Mouse (Mus musculus) kidney, adult 2 months (tissue): ENCODE data around the gene Rapgef5. TPM values are rescaled to one million over a fixed set of nuclear protein-coding genes. Genes with fewer than 3 reads are reported as not detected.

ENCODE experiments used
- DNase-seq: peaks from one replicate; pipeline ENCODE4 v3.0.0; 2021
- H3K27ac ChIP-seq: fragments of 200-500 bp; 2 replicates; pipeline ENCODE4 v1.5.1; 2012; ENCODE audit warnings: low read depth, low read length, control low read depth, inconsistent platforms; ENCODE audit not compliant: insufficient read depth
- H3K27me3 ChIP-seq: fragments of 200-500 bp; replicated peaks from 2 replicates; pipeline ENCODE4 v1.6.1; 2012; ENCODE audit warnings: mild to moderate bottlenecking, moderate library complexity, low read length, inconsistent platforms; ENCODE audit not compliant: control insufficient read depth, insufficient read depth
- H3K36me3 ChIP-seq: fragments of 200-500 bp; 2 replicates; pipeline ENCODE4 v1.6.1; 2012; ENCODE audit warnings: mild to moderate bottlenecking, moderate library complexity, low read length, inconsistent platforms; ENCODE audit not compliant: control insufficient read depth, insufficient read depth
- H3K4me1 ChIP-seq: fragments of 200-500 bp; 2 replicates; pipeline ENCODE4 v1.6.1; 2011; ENCODE audit warnings: low read length; ENCODE audit not compliant: control insufficient read depth, insufficient read depth
- H3K4me3 ChIP-seq: fragments of 200-500 bp; 2 replicates; pipeline ENCODE4 v1.5.1; 2011; ENCODE audit warnings: mild to moderate bottlenecking, low read depth, low read length, control low read depth; ENCODE audit not compliant: insufficient read depth
- CTCF ChIP-seq: fragments of 200-500 bp; conservative IDR thresholded peaks from 2 replicates; pipeline ENCODE4 v1.5.1; 2011; ENCODE audit warnings: low read depth, mild to moderate bottlenecking, control low read depth, low read length, moderate library complexity, mixed read lengths; ENCODE audit not compliant: insufficient read depth, insufficient read length
- POLR2A ChIP-seq: fragments of 200-500 bp; IDR thresholded peaks from one replicate; pipeline ENCODE4 v1.6.1; 2011; ENCODE audit warnings: low read depth, low read length, control low read depth
- WGBS: fragments of 180-500 bp; shearing (Covaris S2); methylation state at CpG from one replicate; pipeline ENCODE4 v1.1.7; 2018; 5-methylcytosine and 5-hydroxymethylcytosine counted together
- polyA plus RNA-seq: library from polyadenylated mRNA; depleted of rRNA; stranded (reverse); fragments of >200 nt; gene quantifications from 2 replicates; pipeline ENCODE4 v1.2.3, GENCODE M21; 2012

Rapgef5 gene
- polyA plus RNA-seq, 1 experiment: 8.4 TPM

- TF ChIP-seq POLR2A (no peak), CTCF (no peak)
- WGBS: 80% methylated on average over 4 of the region's 4 CpGs
These were observed 289.3 kb downstream of the Rapgef5 start for GRCm38 (mm10) chr12:117805576-117805975.

GRCm38 (mm10) chr12:117806007-117806451 lies 289.8 kb downstream of the Rapgef5 start:
- no peak for DNase-seq
- WGBS: 34% methylated on average over 12 of the region's 12 CpGs
- Histone ChIP-seq H3K4me3 (no peak overlapping the region), H3K4me1 (no peaks in the 10 kb centered on the region), H3K27me3 (no peaks in the 10 kb centered on the region), H3K27ac (no peak overlapping the region), H3K36me3 (no peaks in the 10 kb centered on the region)
- TF ChIP-seq CTCF (no peak), POLR2A (no peak)

More at GRCm38 (mm10) chr12:117805576-117805975, 289.3 kb downstream of the Rapgef5 start:
- Histone ChIP-seq H3K4me3 (no peak overlapping the region), H3K4me1 (no peaks in the 10 kb centered on the region), H3K27ac (no peak overlapping the region), H3K27me3 (no peaks in the 10 kb centered on the region), H3K36me3 (no peaks in the 10 kb centered on the region)
- no peak for DNase-seq

GRCm38 (mm10) chr12:117806470-117806869 lies 290.2 kb downstream of the Rapgef5 start:
- H3K27ac ChIP-seq: no peak overlapping the region
- no peak overlapping the region for H3K4me3 ChIP-seq
- H3K36me3 ChIP-seq: no peaks in the 10 kb centered on the region
- no peaks in the 10 kb centered on the region for H3K27me3 ChIP-seq
- H3K4me1 ChIP-seq: no peaks in the 10 kb centered on the region
- 80% methylated on average over 4 of the region's 4 CpGs for WGBS
- TF ChIP-seq POLR2A (no peak), CTCF (no peak)
- no peak for DNase-seq

- H3K27ac ChIP-seq: no peak overlapping the region
- no peak for TF ChIP-seq CTCF
- no peak for TF ChIP-seq POLR2A
- no peak overlapping the region for H3K4me3 ChIP-seq
- H3K27me3 ChIP-seq: no peaks in the 10 kb centered on the region
- DNase-seq: no peak
- WGBS: 20% methylated on average over 10 of the region's 12 CpGs
- no peaks in the 10 kb centered on the region for H3K36me3 ChIP-seq
- no peaks in the 10 kb centered on the region for H3K4me1 ChIP-seq
These were observed 291.4 kb downstream of the Rapgef5 start for GRCm38 (mm10) chr12:117807637-117808036.

GRCm38 (mm10) chr12:117808355-117809326 lies 292.4 kb downstream of the Rapgef5 start:
- Histone ChIP-seq H3K4me1 (no peaks in the 10 kb centered on the region), H3K36me3 (no peaks in the 10 kb centered on the region), H3K27ac (no peak overlapping the region), H3K27me3 (no peaks in the 10 kb centered on the region), H3K4me3 (no peak overlapping the region)
- TF ChIP-seq CTCF: no peak
- no peak for TF ChIP-seq POLR2A
- 42% methylated on average over 17 of the region's 17 CpGs for WGBS
- DNase-seq: no peak
